Mouse (Mus musculus): ENCODE data around the gene Hist1h2bf. TPM values are rescaled to one million over a fixed set of nuclear protein-coding genes. Genes with fewer than 3 reads are reported as not detected.
"Not testable (repeated sequence)": the region's sequence is repeated elsewhere in the genome, so short reads cannot be mapped to it uniquely, and the experiment has no call there.

Hist1h2bf gene
- polyA plus RNA-seq, 2 experiments: 3.4 to 15.9 TPM

DNA sequence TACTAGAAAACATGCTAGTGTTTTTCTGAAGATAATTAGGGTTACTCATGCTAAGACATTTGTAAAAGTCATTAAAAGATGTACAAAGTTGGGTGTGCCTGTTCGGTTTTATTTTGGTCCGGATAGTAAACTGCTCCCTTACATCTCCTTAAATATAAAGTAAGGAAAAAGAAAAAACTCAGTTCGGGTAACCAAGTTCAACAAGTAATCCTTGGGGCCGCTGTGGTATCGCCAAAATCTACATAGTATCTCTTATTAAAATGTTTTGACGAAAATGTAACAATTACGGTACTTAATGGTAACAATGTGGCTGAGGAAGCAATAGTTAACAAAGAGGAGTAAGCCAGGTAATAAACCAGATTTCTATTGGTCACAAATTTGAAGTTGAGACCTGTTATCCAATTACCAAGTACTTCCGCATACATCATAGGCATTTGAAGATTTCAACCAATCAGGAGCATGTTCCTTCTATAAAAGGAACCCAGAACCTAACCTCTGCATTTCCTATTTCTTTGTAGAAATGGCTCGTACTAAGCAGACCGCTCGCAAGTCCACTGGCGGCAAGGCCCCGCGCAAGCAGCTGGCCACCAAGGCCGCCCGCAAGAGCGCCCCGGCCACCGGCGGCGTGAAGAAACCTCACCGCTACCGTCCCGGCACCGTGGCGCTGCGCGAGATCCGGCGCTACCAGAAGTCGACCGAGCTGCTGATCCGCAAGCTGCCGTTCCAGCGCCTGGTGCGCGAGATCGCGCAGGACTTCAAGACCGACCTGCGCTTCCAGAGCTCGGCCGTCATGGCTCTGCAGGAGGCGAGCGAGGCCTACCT is 29.8 kb downstream of the Hist1h2bf start, which contains the start of gene Hist1h3f:
TSS of gene Hist1h3f (plus strand) at position 88 of the 822 bp plus-strand sequence.
- Histone ChIP-seq H3K4me3 (ENCODE audit: insufficient read depth in 1 of 2, low read depth in 2 of 2, low read length in 2 of 2) (peak within 1 kb of the TSS; percentile 66 to 75), H3K4me2 (ENCODE audit: low read depth) (peak within 1 kb of the TSS; percentile 90), H3K9me3 (ENCODE audit: control insufficient read depth, low read length) (no peaks in the 10 kb centered on the region), H3K36me3 (replicated peaks; ENCODE audit: control insufficient read depth, insufficient read depth, low read depth) (no peaks in the 10 kb centered on the region), H3K9ac (replicated peaks) (peak within 1 kb of the TSS; percentile 96), H3K27ac (peak within 1 kb of the TSS; percentile 99), H3K4me1 (replicated peaks; ENCODE audit: control insufficient read depth in 2 of 2, insufficient read depth in 2 of 2, low read length in 1 of 2) (peaks cover 5 to 15% of the 10 kb centered on the region in 2 experiments), H3K27me3 (ENCODE audit: control insufficient read depth, insufficient read depth, low read length) (no peaks in the 10 kb centered on the region)
- ATAC-seq (ENCODE audit: insufficient read depth) (peak; percentile 75), DNase-seq (ENCODE audit: low read depth in 3 of 3, low spot score in 3 of 3) (peak; percentile 93 to 94 (median 94))
- TF ChIP-seq CTCF (IDR thresholded peaks at IDR 0.05; ENCODE audit: low read depth) (no peak; the same call in 1 of the 2 replicates), EP300 (IDR thresholded peaks at IDR 0.05; ENCODE audit: low read depth) (peak; percentile 77)
- under 1% methylated on average over 30 of the region's 45 CpGs for WGBS (ENCODE audit: insufficient replicate concordance)

DNA sequence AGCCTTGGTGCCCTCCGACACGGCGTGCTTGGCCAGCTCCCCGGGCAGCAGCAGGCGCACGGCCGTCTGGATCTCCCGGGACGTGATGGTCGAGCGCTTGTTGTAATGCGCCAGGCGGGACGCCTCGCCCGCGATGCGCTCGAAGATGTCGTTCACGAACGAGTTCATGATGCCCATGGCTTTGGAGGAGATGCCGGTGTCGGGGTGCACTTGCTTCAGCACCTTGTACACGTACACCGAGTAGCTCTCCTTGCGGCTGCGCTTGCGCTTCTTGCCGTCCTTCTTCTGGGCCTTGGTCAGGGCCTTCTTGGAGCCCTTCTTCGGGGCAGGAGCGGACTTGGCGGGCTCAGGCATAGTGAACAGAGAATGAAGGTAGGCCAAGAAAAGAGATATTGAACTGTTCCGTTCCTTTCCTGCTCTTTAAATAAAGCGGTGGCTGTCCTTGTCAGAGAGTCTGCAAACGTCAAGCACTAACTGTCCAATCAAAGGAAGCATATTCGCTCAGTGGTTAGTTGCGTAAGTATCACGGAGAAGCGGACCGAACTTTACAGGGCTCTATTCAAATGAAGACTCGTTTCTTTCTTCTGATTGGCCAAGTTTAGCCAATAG is 30.9 kb downstream of the Hist1h2bf start, which contains the start of gene Hist1h2bh:
TSS of gene Hist1h2bh (minus strand) at position 394 of the 609 bp plus-strand sequence.
- H3K27me3 ChIP-seq (ENCODE audit: control insufficient read depth, insufficient read depth, low read length): not testable (repeated sequence)
- TF ChIP-seq EP300 (IDR thresholded peaks at IDR 0.05; ENCODE audit: low read depth): peak; percentile 74

GRCm38 (mm10) chr13:23542225-23542980 is 31.6 kb downstream of the Hist1h2bf start:
- WGBS (ENCODE audit: insufficient replicate concordance): 4% methylated on average over 3 of the region's 3 CpGs
- H3K9me3 ChIP-seq (ENCODE audit: control insufficient read depth, low read length); DNase-seq (ENCODE audit: low read depth in 3 of 3, low spot score in 3 of 3); H3K36me3 ChIP-seq (replicated peaks; ENCODE audit: control insufficient read depth, insufficient read depth, low read depth); H3K27me3 ChIP-seq (ENCODE audit: control insufficient read depth, insufficient read depth, low read length): not testable (repeated sequence)
- 0 out of 2 replicates have a peak, but pooled peaks have one; percentile 1 for ATAC-seq (ENCODE audit: insufficient read depth)
- peak overlapping the region; percentile 66 to 75 for H3K4me3 ChIP-seq (ENCODE audit: insufficient read depth in 1 of 2, low read depth in 2 of 2, low read length in 2 of 2)
- peaks cover 9 to 18% of the 10 kb centered on the region in 2 experiments for H3K4me1 ChIP-seq (replicated peaks; ENCODE audit: control insufficient read depth in 2 of 2, insufficient read depth in 2 of 2, low read length in 1 of 2)
- peak overlapping the region; percentile 99 for H3K27ac ChIP-seq
- peak; percentile 4; the same call in 1 of the 2 replicates for TF ChIP-seq EP300 (IDR thresholded peaks at IDR 0.05; ENCODE audit: low read depth)
- peak overlapping the region; percentile 90 for H3K4me2 ChIP-seq (ENCODE audit: low read depth)
- peak overlapping the region; percentile 96 for H3K9ac ChIP-seq (replicated peaks)

More for the DNA sequence above, 30.9 kb downstream of the Hist1h2bf start, which contains the start of gene Hist1h2bh:
- ATAC-seq (ENCODE audit: insufficient read depth): peak; percentile 85
- H3K9me3 ChIP-seq (ENCODE audit: control insufficient read depth, low read length); H3K36me3 ChIP-seq (replicated peaks; ENCODE audit: control insufficient read depth, insufficient read depth, low read depth): not testable (repeated sequence)
- WGBS (ENCODE audit: insufficient replicate concordance): under 1% methylated on average over 28 of the region's 42 CpGs
- H3K27ac ChIP-seq: peak within 1 kb of the TSS; percentile 99
- peak within 1 kb of the TSS; percentile 96 for H3K9ac ChIP-seq (replicated peaks)
- H3K4me3 ChIP-seq (ENCODE audit: insufficient read depth in 1 of 2, low read depth in 2 of 2, low read length in 2 of 2): peak within 1 kb of the TSS; percentile 66 to 75
- H3K4me2 ChIP-seq (ENCODE audit: low read depth): peak within 1 kb of the TSS; percentile 90
- peaks cover 7 to 17% of the 10 kb centered on the region in 2 experiments for H3K4me1 ChIP-seq (replicated peaks; ENCODE audit: control insufficient read depth in 2 of 2, insufficient read depth in 2 of 2, low read length in 1 of 2)
- peak; percentile 96 to 97 (median 97) for DNase-seq (ENCODE audit: low read depth in 3 of 3, low spot score in 3 of 3)

GRCm38 (mm10) chr13:23541497-23541896 is 32.5 kb downstream of the Hist1h2bf start:
- no peak for ATAC-seq (ENCODE audit: insufficient read depth)
- no peak for TF ChIP-seq EP300 (IDR thresholded peaks at IDR 0.05; ENCODE audit: low read depth)
- TF ChIP-seq CTCF (IDR thresholded peaks at IDR 0.05; ENCODE audit: low read depth): no peak
- H3K27ac ChIP-seq: peak overlapping the region; percentile 76
- peaks cover 17 to 24% of the 10 kb centered on the region in 2 experiments for H3K4me1 ChIP-seq (replicated peaks; ENCODE audit: control insufficient read depth in 2 of 2, insufficient read depth in 2 of 2, low read length in 1 of 2)
- WGBS (ENCODE audit: insufficient replicate concordance): 61% methylated on average over 3 of the region's 3 CpGs
- no peak for DNase-seq (ENCODE audit: low read depth in 3 of 3, low spot score in 3 of 3)
- peak overlapping the region; percentile 65 for H3K9ac ChIP-seq (replicated peaks)
- no peaks in the 10 kb centered on the region for H3K36me3 ChIP-seq (replicated peaks; ENCODE audit: control insufficient read depth, insufficient read depth, low read depth)
- no peaks in the 10 kb centered on the region for H3K9me3 ChIP-seq (ENCODE audit: control insufficient read depth, low read length)
- H3K4me2 ChIP-seq (ENCODE audit: low read depth): peak overlapping the region; percentile 90
- no peaks in the 10 kb centered on the region for H3K27me3 ChIP-seq (ENCODE audit: control insufficient read depth, insufficient read depth, low read length)
- peak overlapping the region in 1 of 2 experiments; percentile 66; a peak in 3 of 4 replicates for H3K4me3 ChIP-seq (ENCODE audit: insufficient read depth in 1 of 2, low read depth in 2 of 2, low read length in 2 of 2)

DNA sequence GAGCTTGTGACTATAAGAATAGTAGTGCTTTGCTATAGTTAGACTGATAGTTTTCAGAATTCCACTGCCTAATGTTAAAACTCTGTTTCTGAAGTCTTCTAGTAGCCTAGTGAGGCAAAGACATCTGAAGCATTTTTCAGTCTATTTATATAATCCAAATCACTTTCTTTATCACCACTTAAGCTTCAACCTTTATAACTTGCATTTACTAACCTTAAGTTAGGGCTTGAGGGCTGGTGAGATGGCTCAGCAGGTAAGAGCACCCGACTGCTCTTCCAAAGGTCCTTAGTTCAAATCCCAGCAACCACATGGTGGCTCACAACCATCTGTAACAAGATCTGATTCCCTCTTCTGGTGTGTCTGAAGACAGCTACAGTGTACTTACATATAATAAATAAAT is 34.2 kb downstream of the Hist1h2bf start:
- not testable (repeated sequence) for H3K4me3 ChIP-seq (ENCODE audit: insufficient read depth in 1 of 2, low read depth in 2 of 2, low read length in 2 of 2); H3K9me3 ChIP-seq (ENCODE audit: control insufficient read depth, low read length); ATAC-seq (ENCODE audit: insufficient read depth); H3K36me3 ChIP-seq (replicated peaks; ENCODE audit: control insufficient read depth, insufficient read depth, low read depth); H3K27me3 ChIP-seq (ENCODE audit: control insufficient read depth, insufficient read depth, low read length); DNase-seq (ENCODE audit: low read depth in 3 of 3, low spot score in 3 of 3); H3K4me2 ChIP-seq (ENCODE audit: low read depth)
- Histone ChIP-seq H3K27ac (peak overlapping the region; percentile 100), H3K4me1 (replicated peaks; ENCODE audit: control insufficient read depth in 2 of 2, insufficient read depth in 2 of 2, low read length in 1 of 2) (peaks cover 17 to 21% of the 10 kb centered on the region in 2 experiments), H3K9ac (replicated peaks) (peak overlapping the region; percentile 53)
- WGBS (ENCODE audit: insufficient replicate concordance): 79% methylated on average over 1 of the region's 1 CpGs

Measured in liver, embryonic 14.5 days (tissue).